Mouse (Mus musculus) olfactory bulb, adult 2 months (tissue): ENCODE results near the gene Ptprt.

ENCODE experiments used
- CTCF ChIP-seq: fragments of 200-500 bp; IDR thresholded peaks from 2 replicates; pipeline ENCODE4 v1.5.1; 2012; ENCODE audit warnings: low read depth, mild to moderate bottlenecking, low read length, moderate library complexity; ENCODE audit not compliant: insufficient read depth
- POLR2A ChIP-seq: fragments of 200-500 bp; IDR thresholded peaks from 2 replicates; pipeline ENCODE4 v1.6.1; 2012; ENCODE audit warnings: mild to moderate bottlenecking, low read depth, low read length, moderate library complexity; ENCODE audit not compliant: insufficient read depth

- TF ChIP-seq POLR2A, result no peak
- no peak for TF ChIP-seq CTCF
Observed at GRCm38 (mm10) chr2:162498191-162498590, 162.8 kb downstream of the Ptprt start.
